Mouse (Mus musculus) frontal cortex, postnatal 36 days (tissue): Measurements from ENCODE around the gene Glod4.

Experiments
- DNase-seq, 2 experiments: peaks; one replicate each; pipeline ENCODE4 v3.0.0; 2022; ENCODE audit warnings: low spot score in 2 of 2

Gene Glod4

GRCm38 (mm10) chr11:76148055-76149008 lies 95.2 kb downstream of the Glod4 start:
- DNase-seq: no peak

DNA sequence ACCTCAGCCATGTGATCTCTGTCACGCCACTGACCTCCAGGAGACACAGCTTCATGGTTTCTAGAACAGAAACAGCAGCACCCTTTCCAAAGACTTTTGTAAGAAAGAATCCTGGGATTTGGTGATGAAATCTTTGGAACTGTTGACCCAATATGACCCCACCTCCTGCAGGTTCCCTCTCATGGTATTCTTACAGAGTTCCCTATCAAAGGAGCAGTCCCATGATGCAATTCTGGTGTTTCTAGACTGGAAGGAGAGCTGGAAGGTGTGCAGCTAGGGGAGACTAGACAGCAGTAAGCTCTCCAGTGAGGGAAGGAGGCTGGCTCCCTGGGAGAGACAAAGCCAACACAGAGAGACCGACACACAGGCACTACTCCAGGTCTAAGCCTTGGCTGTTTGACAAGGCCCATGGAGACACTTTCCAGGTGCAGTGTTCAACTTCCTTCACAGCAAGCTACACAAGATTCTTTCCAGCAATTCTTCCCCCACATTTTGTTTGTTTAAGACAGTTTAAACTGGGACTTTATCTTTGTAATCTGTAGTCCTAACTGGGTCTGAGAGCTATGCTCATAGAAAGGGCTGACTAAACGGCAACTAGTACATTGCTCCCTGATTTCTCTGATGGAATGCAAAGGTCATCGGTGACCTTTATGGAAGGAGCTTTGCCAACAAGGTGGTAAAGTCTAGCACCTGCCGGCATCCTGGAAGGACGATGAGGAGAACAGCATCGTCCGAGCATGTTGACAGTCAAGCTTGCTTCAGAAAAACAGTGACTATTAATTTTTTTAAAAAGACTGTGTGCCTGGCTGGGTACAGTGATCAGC lies 97.1 kb downstream of the Glod4 start:
- DNase-seq: no peak

DNA sequence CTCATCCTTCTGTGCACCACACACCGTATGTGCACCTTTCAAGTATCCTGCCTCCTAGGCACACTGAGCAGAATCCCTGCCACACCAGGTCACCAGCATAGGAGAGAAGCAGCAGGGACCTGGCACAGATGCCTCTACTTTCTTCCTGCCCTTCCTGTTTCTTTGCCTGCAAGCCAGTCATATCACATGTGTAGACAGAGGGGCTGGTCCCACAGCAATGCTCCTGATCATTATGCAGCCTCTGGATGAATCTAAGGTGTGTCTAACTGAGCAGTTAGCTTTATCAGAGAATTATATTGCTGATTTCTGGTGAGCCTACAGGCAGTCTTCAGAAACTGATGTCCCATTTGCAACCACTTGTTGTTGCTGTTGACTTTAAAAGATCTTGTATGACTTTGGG lies 98.4 kb downstream of the Glod4 start:
- no peak for DNase-seq

- DNase-seq: no peak
Observed at GRCm38 (mm10) chr11:76144386-76144785, 99.1 kb downstream of the Glod4 start.

- no peak for DNase-seq
Observed at GRCm38 (mm10) chr11:76137996-76138395, 105.5 kb downstream of the Glod4 start.

GRCm38 (mm10) chr11:76135641-76136437 lies 107.7 kb downstream of the Glod4 start:
- no peak for DNase-seq

GRCm38 (mm10) chr11:76130859-76131258 lies 112.7 kb downstream of the Glod4 start:
- no peak for DNase-seq

DNA sequence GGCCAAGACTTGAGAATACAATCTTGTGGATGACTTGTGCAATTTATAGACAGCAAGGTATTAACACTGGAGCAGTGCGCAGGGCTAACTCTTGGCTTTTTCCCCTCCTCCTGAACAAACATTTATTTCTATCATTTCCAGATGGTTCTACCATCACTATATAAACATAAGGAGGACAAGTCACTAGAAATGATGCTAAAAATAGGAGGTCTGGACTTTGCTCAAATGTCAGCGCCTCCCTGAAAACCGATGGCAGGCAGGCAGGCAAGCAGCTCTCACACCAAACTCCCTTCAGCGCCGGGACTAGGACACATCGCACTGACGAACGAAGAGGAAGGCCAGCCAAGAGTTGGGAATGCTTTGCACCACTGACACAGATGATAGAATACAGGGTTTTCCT lies 118.1 kb downstream of the Glod4 start:
- no peak for DNase-seq

- DNase-seq: no peak
Observed at GRCm38 (mm10) chr11:76123517-76123916, 120.0 kb downstream of the Glod4 start.

DNA sequence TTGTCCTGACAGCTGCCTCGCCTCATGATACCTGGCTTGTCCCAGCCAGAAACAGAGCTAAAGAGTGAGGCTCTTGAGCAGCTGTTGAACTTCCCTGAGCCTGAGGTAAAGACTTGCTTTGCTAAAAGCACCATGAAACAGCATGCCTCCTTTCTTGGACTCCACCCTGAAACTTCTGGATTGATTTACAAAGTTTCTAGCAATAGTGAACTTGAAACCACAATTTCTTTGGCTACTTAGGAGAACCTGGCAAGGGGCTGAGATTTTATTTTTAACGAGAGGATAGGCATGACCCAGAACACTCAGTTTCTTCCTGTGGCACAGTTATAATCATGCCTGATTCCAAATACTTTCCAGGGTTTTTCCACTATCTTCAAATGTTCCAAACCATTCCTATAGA lies 121.0 kb downstream of the Glod4 start:
- DNase-seq: no peak

DNA sequence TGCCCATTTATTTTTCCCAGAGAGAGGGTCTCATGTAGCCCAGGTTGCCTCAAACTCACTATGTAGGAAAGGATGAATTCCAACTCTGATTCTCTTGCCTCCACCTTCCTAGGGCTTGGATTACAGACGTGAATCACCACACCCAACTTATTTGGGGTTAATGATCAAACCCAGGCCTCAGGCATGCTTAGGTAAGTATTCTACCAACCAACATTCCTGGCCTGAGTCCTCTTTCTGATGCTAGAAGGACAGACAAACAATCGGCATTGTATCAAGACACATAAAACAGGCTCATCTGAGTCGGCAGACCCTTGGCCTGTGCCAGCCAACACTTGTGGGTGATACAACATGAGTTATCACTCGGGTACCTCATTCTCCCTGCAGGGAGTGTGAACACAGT lies 122.4 kb downstream of the Glod4 start:
- DNase-seq: no peak

GRCm38 (mm10) chr11:76120407-76120901 lies 123.1 kb downstream of the Glod4 start:
- peak; percentile 9 to 19 for DNase-seq

- no peak for DNase-seq
Observed at GRCm38 (mm10) chr11:76110416-76110815, 133.1 kb downstream of the Glod4 start.

- peak in 1 of 2 experiments; percentile 13 for DNase-seq
Observed at GRCm38 (mm10) chr11:76106551-76107496, 136.7 kb downstream of the Glod4 start.

DNA sequence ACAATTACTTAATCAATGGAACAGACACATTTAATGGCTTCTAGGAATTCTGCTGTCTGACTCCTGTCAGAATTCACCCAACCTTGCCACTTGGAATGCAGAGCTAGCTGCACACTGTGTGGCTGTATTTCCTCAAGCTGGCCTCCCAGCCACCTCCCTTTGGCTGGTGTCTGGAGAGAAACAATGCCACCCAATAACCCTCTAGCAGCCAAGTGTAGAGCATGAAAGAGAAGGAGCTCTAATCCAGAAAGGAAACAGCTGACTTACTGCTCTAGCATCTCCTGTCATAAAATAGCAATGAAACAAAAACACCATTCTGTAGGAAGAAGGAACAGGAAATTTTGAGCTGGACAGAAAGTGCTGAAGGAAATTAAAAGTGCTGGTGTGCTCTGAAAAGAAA lies 142.4 kb downstream of the Glod4 start:
- DNase-seq: no peak

- DNase-seq: no peak
Observed at GRCm38 (mm10) chr11:76099193-76099975, 144.1 kb downstream of the Glod4 start.

DNA sequence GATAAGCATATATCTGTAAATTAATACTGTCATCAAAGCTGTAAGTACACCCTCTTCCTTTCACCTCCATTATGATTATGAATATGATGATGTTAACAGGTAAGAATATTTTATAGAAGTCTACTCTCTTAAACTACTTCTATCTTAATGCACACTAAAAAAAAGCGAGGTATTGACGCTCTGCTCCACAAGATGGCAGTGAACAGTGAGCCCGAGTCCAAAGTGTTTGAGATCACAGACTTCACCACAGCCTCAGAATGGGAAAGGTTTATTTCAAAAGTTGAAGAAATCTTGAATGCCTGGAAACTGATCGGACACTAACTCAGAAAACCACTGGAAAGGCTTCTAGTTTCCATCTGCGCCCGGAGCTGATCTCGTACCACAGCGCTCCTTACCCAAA lies 149.9 kb downstream of the Glod4 start:
- DNase-seq: no peak

DNA sequence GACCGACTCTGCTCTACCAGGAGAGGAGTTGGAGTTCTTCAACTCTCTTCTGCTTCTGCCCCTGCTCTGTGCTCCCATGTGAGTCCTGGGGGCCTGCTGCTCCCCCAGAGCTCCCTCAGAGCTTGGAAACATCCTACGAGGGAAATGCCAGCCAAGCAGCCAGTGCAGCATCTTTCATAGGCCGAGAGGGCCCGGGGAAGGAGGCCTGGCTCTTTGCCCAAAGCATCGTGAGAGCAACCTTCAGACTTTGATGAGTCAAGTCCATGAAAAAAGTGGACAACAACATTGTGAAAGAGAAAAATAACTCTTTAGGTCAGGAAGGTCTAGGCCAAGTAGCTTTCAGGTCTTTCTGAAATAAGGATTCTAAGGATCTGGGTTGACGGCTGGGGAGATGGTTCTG lies 153.7 kb downstream of the Glod4 start:
- no peak for DNase-seq

DNA sequence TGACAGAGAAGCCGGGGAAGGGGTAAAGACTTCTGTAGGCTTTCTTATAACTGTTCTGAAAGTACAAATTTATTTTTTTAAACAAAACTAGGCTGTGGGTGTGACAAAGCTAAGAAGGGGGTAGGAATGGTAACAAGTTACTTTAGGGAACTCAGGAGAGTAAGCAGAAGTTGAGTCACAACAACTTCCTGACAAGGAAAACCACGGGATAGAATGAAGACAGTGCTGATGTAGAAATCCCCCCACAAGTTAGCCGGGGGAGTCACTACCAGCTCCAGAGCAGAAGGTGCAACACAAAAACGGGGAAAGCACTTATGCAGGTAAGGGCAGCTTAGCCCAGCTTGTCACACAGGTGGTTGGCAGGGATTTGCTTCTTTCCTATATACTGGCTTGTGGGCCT lies 155.0 kb downstream of the Glod4 start:
- no peak for DNase-seq
